Comparison of ENCODE assay signal across 8 mouse cellular contexts in genomic region chr4:129105356-129105755, GRCm38 (mm10). TPM values are rescaled to one million over a fixed set of nuclear protein-coding genes. Genes with fewer than 3 reads are reported as not detected.
DNase-seq lines count a peak whose midpoint lies in the region; ATAC-seq and TF ChIP-seq lines count a peak whose summit lies in the region.

TSS of gene Tmem54 (plus strand) at chr4:129105548.

- H3K27me3 ChIP-seq in embryonic facial prominence, embryonic 11.5 days (ENCODE audit: control insufficient read depth, insufficient read depth, low read length), result peaks cover 22% of the 10 kb centered on the region

- peak within 1 kb of the TSS; percentile 54 for H3K9ac ChIP-seq in ES-E14 (ENCODE audit: insufficient read depth, low read depth, low read length, poor library complexity, severe bottlenecking)
- H3K9ac ChIP-seq in embryonic facial prominence, embryonic 11.5 days (replicated peaks; ENCODE audit: low read length), result peak within 1 kb of the TSS; percentile 32

- H3K4me1 ChIP-seq in ES-E14 (ENCODE audit: control insufficient read depth in 2 of 2, insufficient read depth in 2 of 2, low read length in 2 of 2, poor library complexity in 1 of 2), result peaks cover 1 to 17% of the 10 kb centered on the region in 2 experiments; a peak in 3 of 4 replicates
- peaks cover 4% of the 10 kb centered on the region for H3K4me1 ChIP-seq in embryonic facial prominence, embryonic 11.5 days (ENCODE audit: control insufficient read depth, insufficient read depth, low read length)

- no peak within 1 kb of the TSS for H3K27ac ChIP-seq in ES-E14 (ENCODE audit: insufficient read depth, low read depth, low read length, poor library complexity, severe bottlenecking)
- no peak within 1 kb of the TSS for H3K27ac ChIP-seq in embryonic facial prominence, embryonic 11.5 days (replicated peaks; ENCODE audit: low read depth, low read length)

- in situ Hi-C loops in ES-E14 (cut with MboI; ENCODE audit: low sequenced_read_pairs in 2 of 2, unreplicated experiment in 2 of 2), result no loop called here

- no peaks in the 10 kb centered on the region for H3K9me3 ChIP-seq in ES-E14 (ENCODE audit: control insufficient read depth, insufficient read depth, low read depth, low read length)
- no peaks in the 10 kb centered on the region for H3K9me3 ChIP-seq in embryonic facial prominence, embryonic 11.5 days (replicated peaks; ENCODE audit: control insufficient read depth, low read length)

- peak within 1 kb of the TSS; percentile 50 to 63 for H3K4me3 ChIP-seq in ES-E14 (ENCODE audit: insufficient read depth in 1 of 2, low read depth in 1 of 2, low read length in 2 of 2, poor library complexity in 1 of 2, severe bottlenecking in 1 of 2)
- H3K4me3 ChIP-seq in embryonic facial prominence, embryonic 11.5 days (ENCODE audit: low read depth, low read length), result peak within 1 kb of the TSS; percentile 24

- peak; percentile 69 for ATAC-seq in embryonic facial prominence, embryonic 11.5 days (replicated peaks; ENCODE audit: insufficient number of reproducible peaks, low FRiP score, low TSS enrichment, low read depth)

- H3K36me3 ChIP-seq in ES-E14 (ENCODE audit: control insufficient read depth, insufficient read depth, low read length, poor library complexity, severe bottlenecking), result no peaks in the 10 kb centered on the region
- H3K36me3 ChIP-seq in embryonic facial prominence, embryonic 11.5 days (replicated peaks; ENCODE audit: control insufficient read depth, insufficient read depth, low read depth, low read length), result no peaks in the 10 kb centered on the region

- WGBS in embryonic facial prominence, embryonic 11.5 days, result under 1% methylated on average over 40 of the region's 40 CpGs

- no peak for DNase-seq in ES-E14 (ENCODE audit: low read depth, low spot score)
- DNase-seq in embryonic facial prominence, embryonic 11.5 days (ENCODE audit: low spot score), result peak; percentile 54
- DNase-seq in kidney, postnatal 14 days, result peak; percentile 34
- peak; percentile 48 to 62 for DNase-seq in lung, postnatal 4 days
- no peak for DNase-seq in cerebellum, postnatal 25 days
- DNase-seq in gastrocnemius, postnatal 10 days, result no peak
- no peak for DNase-seq in cerebellum, adult 9-11 months
- DNase-seq in thymus, postnatal 14 days, result no peak

- peak within 1 kb of the TSS; percentile 58 for H3K4me2 ChIP-seq in embryonic facial prominence, embryonic 11.5 days (ENCODE audit: low read depth, low read length)

TF ChIP-seq in ES-E14, 5 proteins besides CTCF, POLR2A, EP300 and RAD21:
- no peak for TF ChIP-seq CHD2 (IDR thresholded peaks at IDR 0.05; ENCODE audit: low read depth, low read length)
- TF ChIP-seq MAFK (IDR thresholded peaks at IDR 0.05; ENCODE audit: insufficient read depth, low read depth, low read length), result peak; percentile 54; the same call in 1 of the 2 replicates

RNA-seq across cellular contexts. Expression of gene Tmem54, which starts in this region (rescaled TPM):
- 10.0 and 18.8 TPM in 2 replicates for total RNA-seq in ES-E14 (2012; rRNA removed)
- 6.3 and 6.4 TPM in 2 replicates for polyA plus RNA-seq in embryonic facial prominence, embryonic 11.5 days (2014; fragmentation: Nextera tagmentation; extraction: Ambion mirVana)
- not detected for total RNA-seq in gastrocnemius, postnatal 10 days (2021)

Comparison
In these comparisons a context has a peak if more than half of its experiments do, and no peak if none do; other contexts are left out.
1. RNA of gene Tmem54 (total RNA-seq): 10.0 to 18.8 TPM in ES-E14; not detected in gastrocnemius, postnatal 10 days; every median in the first group is over 10 times any median in the second.
2. DNase-seq: peak in embryonic facial prominence, embryonic 11.5 days (single experiment), kidney, postnatal 14 days (single experiment) and lung, postnatal 4 days (2 of 2); none in ES-E14 (single experiment), cerebellum, postnatal 25 days (0 of 2), gastrocnemius, postnatal 10 days (single experiment), cerebellum, adult 9-11 months (single experiment) and thymus, postnatal 14 days (single experiment).